Mouse (Mus musculus) neural tube, embryonic 11.5 days (tissue): ENCODE measurements at regions not wholly inside any gene's neighbourhood (a gene's known extent, or its start where the extent isn't known, plus 50 kb on each side); places are given as distances from the start of the nearest gene placed in this dataset.
"Not testable (repeated sequence)": the region's sequence is repeated elsewhere in the genome, so short reads cannot be mapped to it uniquely, and the experiment has no call there.

ENCODE experiments used
- ATAC-seq: fragments of 200-750 bp; cut with Nextera tagmentation; 2 replicates; pipeline ENCODE4 v1.8.0; 2017; ENCODE audit warnings: moderate number of reproducible peaks, mild to moderate bottlenecking, moderate TSS enrichment, moderate library complexity; ENCODE audit not compliant: insufficient read depth, low FRiP score, low TSS enrichment
- DNase-seq: peaks from one replicate; pipeline ENCODE4 v3.0.0-alpha.2; 2015; ENCODE audit warnings: low spot score
- H3K27ac ChIP-seq: fragments of 300-500 bp; sonication (generic); 2 replicates; pipeline ENCODE4 v1.5.1; 2014; ENCODE audit warnings: low read depth, mild to moderate bottlenecking, low read length
- H3K27me3 ChIP-seq: fragments of 300-500 bp; sonication (generic); 2 replicates; pipeline ENCODE4 v1.6.1; 2014; ENCODE audit warnings: mild to moderate bottlenecking, low read length, mixed read lengths; ENCODE audit not compliant: control insufficient read depth, insufficient read depth
- H3K36me3 ChIP-seq: fragments of 300-500 bp; sonication (generic); 2 replicates; pipeline ENCODE4 v1.6.1; 2014; ENCODE audit warnings: mild to moderate bottlenecking, low read length, moderate library complexity, mixed read lengths; ENCODE audit not compliant: control insufficient read depth, insufficient read depth
- H3K4me1 ChIP-seq: fragments of 300-500 bp; sonication (generic); 2 replicates; pipeline ENCODE4 v1.6.1; 2014; ENCODE audit warnings: low read length, mixed read lengths; ENCODE audit not compliant: control insufficient read depth, insufficient read depth
- H3K4me2 ChIP-seq: fragments of 300-500 bp; sonication (generic); 2 replicates; pipeline ENCODE4 v1.6.1; 2014; ENCODE audit warnings: low read depth, mild to moderate bottlenecking, moderate library complexity
- H3K4me3 ChIP-seq: fragments of 300-500 bp; sonication (generic); 2 replicates; pipeline ENCODE4 v1.5.1; 2014; ENCODE audit warnings: low read depth, low read length
- H3K9ac ChIP-seq: fragments of 300-500 bp; sonication (generic); 2 replicates; pipeline ENCODE4 v1.6.1; 2014; ENCODE audit warnings: mild to moderate bottlenecking, low read length
- H3K9me3 ChIP-seq: fragments of 300-500 bp; sonication (generic); 2 replicates; pipeline ENCODE4 v1.6.1; 2016; ENCODE audit warnings: low read length; ENCODE audit not compliant: control insufficient read depth
- WGBS: fragments of 180-500 bp; shearing (Covaris S2); extraction: QIAGEN DNeasy Blood & Tissue Kit; methylation state at CpG from one replicate; pipeline ENCODE4 v1.1.7; 2014; 5-methylcytosine and 5-hydroxymethylcytosine counted together

DNA sequence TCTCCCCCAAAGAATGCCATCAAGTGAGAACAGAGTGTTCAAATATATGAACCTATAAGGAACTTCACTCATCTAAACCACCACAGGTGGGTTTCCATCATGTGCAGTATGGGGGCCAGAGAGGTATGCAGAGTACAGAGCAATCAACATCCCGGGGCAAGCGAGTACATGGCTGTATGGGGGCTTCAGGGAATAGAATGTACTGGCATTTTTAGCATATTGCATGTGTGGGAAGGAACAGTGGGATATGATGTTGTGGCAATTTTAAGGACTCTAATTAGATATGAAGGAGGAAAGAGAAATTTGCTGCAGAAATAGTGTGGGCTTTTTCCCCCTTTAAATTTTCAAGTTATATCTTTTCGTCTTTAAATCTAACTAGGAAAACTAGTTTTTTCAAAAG, 344.0 kb downstream of the Trib2 start:
- DNase-seq (no peak), ATAC-seq (no peak)
- Histone ChIP-seq H3K36me3 (no peaks in the 10 kb centered on the region), H3K27ac (no peak overlapping the region), H3K27me3 (no peaks in the 10 kb centered on the region), H3K4me2 (no peak overlapping the region), H3K4me1 (no peaks in the 10 kb centered on the region), H3K4me3 (no peak overlapping the region), H3K9ac (no peak overlapping the region), H3K9me3 (no peaks in the 10 kb centered on the region)
- WGBS: 89% methylated on average over 3 of the region's 3 CpGs

DNA sequence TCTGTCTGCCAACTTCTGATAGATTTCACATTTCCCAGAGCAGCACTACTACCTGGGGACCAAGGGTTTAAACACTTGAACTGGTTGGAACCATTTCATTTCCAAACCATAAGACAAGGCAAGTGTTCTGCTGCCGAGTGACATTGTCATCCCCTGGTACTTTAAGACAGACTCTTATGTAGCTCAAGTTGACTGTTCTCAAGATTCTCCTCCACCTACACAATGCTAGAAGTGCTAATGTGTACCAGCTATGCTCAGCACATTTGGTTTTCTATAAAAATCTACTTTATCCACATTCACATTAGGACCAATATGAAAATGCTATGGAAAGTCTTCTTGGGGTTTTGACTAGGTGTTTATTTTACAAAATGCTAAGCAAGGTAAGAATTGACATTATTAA, 357.3 kb downstream of the Trib2 start:
- 89% methylated on average over 1 of the region's 1 CpGs for WGBS
- Histone ChIP-seq H3K27me3 (no peaks in the 10 kb centered on the region), H3K27ac (no peak overlapping the region), H3K4me2 (no peak overlapping the region), H3K9me3 (no peaks in the 10 kb centered on the region), H3K9ac (no peak overlapping the region), H3K4me3 (no peak overlapping the region), H3K4me1 (no peaks in the 10 kb centered on the region), H3K36me3 (no peaks in the 10 kb centered on the region)
- DNase-seq (no peak), ATAC-seq (no peak)

DNA sequence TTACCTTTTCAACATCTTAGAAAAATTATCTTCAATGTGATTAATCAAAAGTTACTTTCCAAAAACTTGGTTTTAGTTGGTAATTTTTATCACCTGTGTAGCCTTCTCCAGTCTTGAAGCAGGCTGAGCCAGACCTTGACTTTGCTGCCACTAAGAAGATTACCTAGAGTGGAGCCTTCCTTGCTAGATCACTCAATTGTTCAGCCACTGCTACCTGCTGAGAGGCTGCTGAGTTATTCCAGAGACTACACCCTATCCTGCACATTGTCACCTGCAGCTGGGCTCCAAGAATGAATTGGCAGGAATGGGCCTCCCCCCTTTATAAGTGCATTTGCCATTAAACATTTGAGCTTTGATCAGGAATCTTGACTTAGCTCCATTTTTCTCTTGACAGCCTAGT, 360.4 kb downstream of the Trib2 start:
- not testable (repeated sequence) for H3K4me1 ChIP-seq, H3K4me2 ChIP-seq, H3K9ac ChIP-seq, H3K27me3 ChIP-seq, ATAC-seq, H3K36me3 ChIP-seq, H3K4me3 ChIP-seq, DNase-seq, H3K9me3 ChIP-seq, H3K27ac ChIP-seq

DNA sequence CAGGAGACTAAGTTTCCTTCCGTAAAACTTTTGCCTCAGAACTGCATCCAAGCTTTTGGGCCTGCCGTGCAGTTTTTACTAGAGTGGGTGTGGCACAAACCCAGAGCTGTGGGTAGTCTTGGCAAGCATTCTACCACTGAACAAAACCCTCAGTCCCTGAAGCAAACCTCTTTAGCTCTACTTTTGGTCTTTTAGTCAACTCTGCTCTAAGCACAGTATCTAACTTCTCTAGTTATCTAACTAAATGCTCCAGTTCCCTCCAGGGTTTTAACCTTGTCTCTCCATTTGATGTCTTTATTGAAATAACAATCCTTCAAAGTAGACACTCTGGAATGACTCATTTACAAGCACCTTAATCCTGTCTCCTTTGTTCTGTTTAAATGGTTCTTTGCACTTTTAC, 361.0 kb downstream of the Trib2 start:
- no peaks in the 10 kb centered on the region for H3K36me3 ChIP-seq
- no peak overlapping the region for H3K4me2 ChIP-seq
- H3K27me3 ChIP-seq: no peaks in the 10 kb centered on the region
- H3K27ac ChIP-seq: no peak overlapping the region
- H3K4me3 ChIP-seq: no peak overlapping the region
- ATAC-seq: no peak
- WGBS: 89% methylated on average over 2 of the region's 2 CpGs
- no peak overlapping the region for H3K9ac ChIP-seq
- H3K9me3 ChIP-seq: no peaks in the 10 kb centered on the region
- H3K4me1 ChIP-seq: no peaks in the 10 kb centered on the region
- DNase-seq: no peak

DNA sequence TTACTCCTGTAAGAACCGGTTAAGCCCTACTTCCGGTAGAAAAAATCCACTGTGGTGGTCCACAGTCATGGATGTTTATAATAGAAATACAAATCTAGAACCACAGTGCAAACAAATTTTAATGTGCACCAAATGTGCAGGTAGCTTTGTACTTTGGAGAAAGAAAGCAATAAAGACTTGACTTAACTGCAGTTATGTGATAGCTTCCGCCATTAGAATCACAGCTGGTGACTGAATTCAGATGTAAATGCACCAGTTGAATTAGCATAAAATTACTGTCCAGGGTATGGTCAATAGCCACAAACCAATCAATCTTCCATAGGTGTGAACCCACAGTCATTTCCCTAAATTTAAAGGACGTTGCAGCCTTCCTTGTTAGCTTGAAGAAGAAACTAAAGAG, 367.2 kb downstream of the Trib2 start:
- DNase-seq: no peak
- ATAC-seq: no peak
- WGBS: 73% methylated on average over 4 of the region's 4 CpGs

DNA sequence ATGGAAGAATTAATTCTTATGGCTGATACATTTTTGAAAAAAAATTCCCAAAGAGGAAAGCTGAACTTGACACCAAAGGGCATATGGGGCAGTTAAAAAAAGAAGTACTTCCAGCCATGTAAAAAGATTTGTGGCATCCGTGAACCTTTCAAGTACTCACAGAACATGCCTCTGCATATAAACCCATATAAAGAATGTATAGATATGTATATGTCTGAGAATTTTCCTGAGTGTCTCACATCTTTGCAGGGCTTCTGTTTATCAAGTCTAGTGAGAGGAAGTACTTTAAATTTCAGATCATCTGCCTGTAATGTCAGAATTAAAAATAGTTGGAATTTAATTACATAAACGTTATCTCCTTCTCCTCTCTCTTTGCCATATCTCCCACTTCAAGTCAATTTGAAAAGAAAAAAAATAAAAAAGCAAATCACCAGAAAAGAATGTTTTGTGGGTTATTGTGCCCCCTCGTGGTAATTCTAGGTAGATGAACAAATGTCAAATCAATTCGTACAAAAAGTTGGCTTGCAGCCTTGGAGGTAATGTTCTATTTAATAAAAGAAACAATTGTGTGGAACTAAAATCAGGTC, 400.4 kb downstream of the Trib2 start:
- Histone ChIP-seq H3K27me3 (no peaks in the 10 kb centered on the region), H3K4me2 (no peak overlapping the region), H3K27ac (no peak overlapping the region), H3K4me1 (no peaks in the 10 kb centered on the region), H3K9me3 (no peaks in the 10 kb centered on the region), H3K9ac (no peak overlapping the region), H3K36me3 (no peaks in the 10 kb centered on the region), H3K4me3 (no peak overlapping the region)
- 28% methylated on average over 4 of the region's 4 CpGs for WGBS
- DNase-seq: no peak
- ATAC-seq: no peak

More for the DNA sequence above, 367.2 kb downstream of the Trib2 start:
- Histone ChIP-seq H3K4me2 (no peak overlapping the region), H3K27ac (no peak overlapping the region), H3K4me1 (no peaks in the 10 kb centered on the region), H3K36me3 (no peaks in the 10 kb centered on the region), H3K9ac (no peak overlapping the region), H3K9me3 (no peaks in the 10 kb centered on the region), H3K4me3 (no peak overlapping the region), H3K27me3 (no peaks in the 10 kb centered on the region)

DNA sequence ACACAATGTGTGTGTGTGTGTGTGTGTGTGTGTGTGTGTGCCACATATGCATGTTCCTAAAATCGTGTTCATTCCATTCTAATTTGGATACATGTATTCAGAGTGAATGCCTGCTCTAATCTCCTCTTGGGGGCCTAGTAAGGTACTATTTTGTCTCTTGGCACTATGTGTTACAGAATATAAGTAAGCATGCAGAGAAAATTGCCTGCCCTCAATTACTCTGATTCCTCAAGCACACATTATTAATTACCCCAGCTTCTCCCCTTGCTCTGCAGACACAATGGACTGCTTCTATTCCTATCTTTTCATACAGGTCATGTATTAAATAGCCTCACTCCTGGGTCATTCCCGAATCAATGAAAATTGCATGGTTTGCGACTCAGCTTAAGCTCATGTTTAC, 406.3 kb downstream of the Trib2 start:
- Histone ChIP-seq H3K4me1 (no peaks in the 10 kb centered on the region), H3K4me2 (no peak overlapping the region), H3K9me3 (no peaks in the 10 kb centered on the region), H3K27ac (no peak overlapping the region), H3K27me3 (no peaks in the 10 kb centered on the region), H3K36me3 (no peaks in the 10 kb centered on the region), H3K9ac (no peak overlapping the region), H3K4me3 (no peak overlapping the region)
- 71% methylated on average over 3 of the region's 3 CpGs for WGBS
- no peak for ATAC-seq
- no peak for DNase-seq

DNA sequence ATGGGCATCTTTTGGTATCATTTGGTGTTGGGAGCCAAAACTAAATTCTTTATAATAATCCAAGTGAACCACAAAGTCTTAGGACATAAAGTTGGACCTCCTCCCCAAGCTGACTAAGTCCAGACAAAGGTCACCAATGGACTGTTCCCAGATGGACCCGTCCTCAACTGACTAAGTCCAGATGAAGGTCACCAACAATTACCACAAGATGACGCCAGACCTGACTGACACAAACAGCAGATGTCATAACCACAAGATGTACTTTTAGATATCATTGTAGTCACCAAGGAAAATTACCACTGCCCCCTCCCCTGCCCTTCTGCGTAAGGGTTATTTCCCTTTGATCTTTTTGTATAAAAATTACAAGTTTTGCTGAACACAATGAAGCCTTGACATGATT, 409.1 kb downstream of the Trib2 start:
- H3K9ac ChIP-seq, H3K4me3 ChIP-seq, H3K27me3 ChIP-seq, H3K9me3 ChIP-seq, H3K4me2 ChIP-seq, H3K36me3 ChIP-seq, ATAC-seq, DNase-seq, H3K4me1 ChIP-seq, H3K27ac ChIP-seq: not testable (repeated sequence)
- 83% methylated on average over 3 of the region's 3 CpGs for WGBS

DNA sequence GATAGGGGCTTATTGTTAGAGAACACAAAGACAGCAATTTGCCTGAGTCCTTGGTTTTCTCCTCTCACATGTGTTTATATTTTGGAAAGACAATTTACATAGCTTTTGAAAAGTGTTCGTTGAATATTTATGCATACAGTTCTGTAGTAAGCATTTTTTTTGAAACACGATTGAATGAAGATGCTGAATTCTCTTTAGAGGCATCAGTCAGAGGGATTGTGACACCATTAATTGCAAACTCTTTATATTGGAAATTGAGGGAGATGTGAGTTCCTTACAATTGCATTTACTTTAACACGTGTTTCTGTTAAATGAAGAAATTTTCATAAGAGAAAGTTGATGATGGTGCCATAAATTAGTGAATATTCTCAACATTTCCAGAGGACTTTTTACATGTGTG, 424.1 kb downstream of the Trib2 start:
- H3K9me3 ChIP-seq: no peaks in the 10 kb centered on the region
- H3K27ac ChIP-seq: no peak overlapping the region
- ATAC-seq: no peak
- no peak overlapping the region for H3K9ac ChIP-seq
- WGBS: 83% methylated on average over 3 of the region's 3 CpGs
- H3K4me3 ChIP-seq: no peak overlapping the region
- no peaks in the 10 kb centered on the region for H3K27me3 ChIP-seq
- no peaks in the 10 kb centered on the region for H3K4me1 ChIP-seq
- no peak for DNase-seq
- H3K36me3 ChIP-seq: no peaks in the 10 kb centered on the region
- no peak overlapping the region for H3K4me2 ChIP-seq
